Mouse (Mus musculus): ENCODE results near the gene Ank3.

DNA sequence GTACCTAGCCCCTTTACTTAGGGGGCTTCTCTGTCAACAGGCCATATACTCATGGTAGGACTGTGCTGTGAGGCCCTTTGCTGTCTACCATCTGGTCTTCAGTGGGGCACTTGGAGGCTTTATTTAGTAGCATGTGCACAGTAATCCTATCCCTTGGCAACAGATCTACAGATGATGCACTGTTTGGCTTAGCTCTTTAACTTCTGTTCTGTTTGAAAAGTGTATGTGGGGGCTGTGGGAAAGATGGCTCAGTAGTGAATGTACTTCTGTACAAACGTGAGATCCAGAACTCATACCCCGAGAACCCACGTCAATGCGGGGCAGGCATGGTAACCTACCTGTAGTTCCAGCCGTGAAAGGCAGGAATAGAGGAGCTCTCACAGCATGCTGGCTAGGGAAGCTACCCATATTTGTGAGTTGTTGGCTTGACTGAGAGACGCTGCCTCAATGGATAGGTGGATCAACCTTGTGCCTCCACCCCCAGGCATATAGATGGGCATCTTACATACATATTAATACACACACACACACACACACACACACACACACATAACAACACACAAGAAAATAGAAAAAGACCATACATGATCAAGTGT lies 86.7 kb downstream of the Ank3 start:
- TF ChIP-seq EP300 (IDR thresholded peaks at IDR 0.05; ENCODE audit: low read depth) (no peak), CTCF (IDR thresholded peaks at IDR 0.05; ENCODE audit: low read depth) (no peak)
